Mouse (Mus musculus) lung, postnatal 36 days (tissue): ENCODE data around the gene Snx4.
"Not testable (repeated sequence)": the region's sequence is repeated elsewhere in the genome, so short reads cannot be mapped to it uniquely, and the experiment has no call there.

Source experiments
- DNase-seq: peaks from one replicate; pipeline ENCODE4 v3.0.0; 2022; ENCODE audit warnings: mixed read lengths

The Snx4 gene

DNA sequence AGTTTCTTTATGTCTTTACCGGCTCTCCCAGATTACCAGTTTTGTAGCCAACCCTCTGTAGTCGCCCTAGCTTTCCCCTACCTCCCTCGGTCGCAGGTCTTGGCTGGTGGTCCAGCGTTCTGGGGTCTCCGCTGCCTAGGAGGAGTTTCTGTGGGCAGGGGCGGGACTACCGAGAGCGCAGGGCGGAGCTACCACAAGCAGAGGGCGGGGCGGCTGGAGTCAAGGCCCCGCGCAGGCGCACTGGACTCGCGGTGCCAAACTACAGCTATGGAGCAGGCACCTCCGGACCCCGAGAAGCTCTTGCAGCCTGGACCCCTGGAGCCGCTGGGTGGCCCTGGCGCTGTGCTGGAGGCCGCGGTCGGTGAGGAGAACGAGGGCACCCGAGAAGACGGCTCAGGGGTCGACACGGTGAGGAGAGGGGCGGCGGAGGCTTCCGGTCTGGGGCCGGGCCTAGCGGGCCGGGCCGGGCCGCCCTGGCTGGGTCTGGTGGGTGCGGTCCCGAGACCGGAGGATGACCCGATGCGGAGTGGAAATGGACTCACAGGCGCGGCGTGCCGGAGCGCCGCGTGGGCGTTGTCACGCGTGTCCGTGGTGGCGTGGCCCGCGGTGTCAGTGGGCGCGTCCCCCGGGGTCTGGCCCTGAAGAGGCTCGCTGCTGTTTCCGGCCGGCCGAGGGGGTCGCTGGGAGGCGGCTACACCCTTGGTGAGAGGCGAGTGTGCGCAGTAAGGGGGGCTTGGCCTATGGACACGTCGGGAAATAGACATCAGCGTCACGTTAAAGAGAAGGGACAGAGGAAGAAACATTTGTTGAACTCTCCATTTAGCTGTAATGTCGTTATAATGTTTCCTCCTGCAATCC, at the start of gene Snx4:
Snx4 (plus strand) TSS at position 249 of the 858 bp plus-strand sequence.
- peak; percentile 96 for DNase-seq

DNA sequence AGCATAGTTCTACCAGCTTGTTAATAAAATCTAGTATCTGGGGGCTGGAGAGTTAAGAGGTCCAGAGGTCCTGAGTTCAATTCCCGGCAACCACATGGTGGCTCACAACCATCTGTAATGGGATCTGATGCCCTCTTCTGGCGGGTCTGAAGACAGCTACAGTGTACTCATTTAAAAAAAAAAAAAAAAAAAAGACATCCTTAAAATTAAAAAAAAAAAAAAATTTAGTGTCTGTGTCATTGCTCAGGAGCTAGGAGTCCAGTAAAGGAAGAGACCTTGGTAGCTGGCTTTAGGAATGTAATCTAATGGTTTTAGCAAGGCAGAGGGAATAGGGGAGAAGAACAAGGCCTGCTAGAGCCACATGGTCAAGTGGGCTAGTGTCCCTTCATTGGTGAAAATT, 40.4 kb upstream of the Snx4 start:
- no peak for DNase-seq

DNA sequence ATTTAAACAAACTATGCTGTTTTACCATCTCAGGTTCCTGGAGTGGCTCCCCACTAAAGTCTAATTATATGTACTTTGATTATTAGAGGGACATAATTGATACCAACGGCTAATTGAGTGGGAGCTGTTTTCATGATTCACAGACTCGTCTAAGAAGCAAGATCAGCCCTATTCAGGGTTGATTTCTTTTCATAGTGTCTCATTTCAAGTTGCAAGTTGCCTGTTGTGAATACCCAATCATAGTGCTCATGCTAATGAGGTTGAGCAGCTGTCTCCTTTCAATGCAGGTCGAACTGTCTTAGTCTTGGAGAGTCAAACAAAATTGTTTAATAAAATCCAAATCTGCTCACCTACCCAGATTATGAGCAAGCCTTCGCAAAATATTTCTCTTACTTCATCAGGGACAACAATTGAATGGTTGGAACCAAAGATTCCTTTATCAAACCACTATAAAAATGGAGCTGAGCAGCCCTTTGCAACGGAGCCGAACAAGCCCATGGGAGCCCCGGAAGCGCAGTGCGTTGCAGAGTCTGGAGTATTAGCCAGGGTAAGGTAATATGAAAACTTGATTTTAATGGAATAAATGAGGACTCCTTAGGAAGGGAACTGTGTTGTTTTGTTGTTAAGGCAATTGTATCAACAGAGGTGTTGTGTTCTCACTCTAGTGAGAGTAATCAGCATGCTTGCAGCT, 34.8 kb upstream of the Snx4 start:
- DNase-seq, result no peak

DNA sequence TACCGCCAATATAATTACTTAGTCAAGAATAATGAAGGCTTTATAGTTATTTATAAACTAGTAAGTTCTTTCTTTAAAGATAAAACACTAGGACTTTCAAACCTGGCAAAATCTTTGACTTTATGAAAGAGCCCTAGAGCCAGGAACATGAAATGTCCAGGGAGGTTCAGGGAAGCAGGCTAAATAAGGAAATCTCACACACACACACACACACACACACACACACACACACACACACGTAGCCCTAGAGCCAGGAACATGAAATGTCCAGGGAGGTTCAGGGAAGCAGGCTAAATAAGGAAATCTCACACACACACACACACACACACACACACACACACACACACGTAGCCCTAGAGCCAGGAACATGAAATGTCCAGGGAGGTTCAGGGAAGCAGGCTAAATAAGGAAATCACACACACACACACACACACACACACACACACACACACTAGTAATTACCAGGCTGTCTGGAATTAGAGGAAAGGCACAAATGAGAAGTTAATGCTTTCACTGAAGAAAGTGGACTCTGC, 33.6 kb upstream of the Snx4 start:
- not testable (repeated sequence) for DNase-seq

DNA sequence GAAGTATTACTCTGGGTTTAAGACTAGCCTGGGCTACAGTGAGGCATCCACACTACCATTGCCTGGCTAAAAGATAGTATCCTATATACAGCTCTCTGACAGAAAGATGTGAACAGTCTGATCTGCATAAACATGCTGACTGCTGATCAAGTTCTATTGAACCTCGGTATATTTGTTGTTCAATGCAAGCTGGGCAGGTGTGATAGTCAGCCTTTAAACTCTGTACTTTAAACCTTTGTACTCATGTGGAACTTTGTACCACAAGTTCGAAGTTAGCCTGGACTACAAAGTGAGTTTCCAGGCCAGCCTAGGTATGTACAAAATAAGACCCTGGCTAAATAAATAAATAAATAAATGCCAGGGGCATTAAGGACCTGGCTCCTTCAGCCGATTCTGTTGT, 28.8 kb upstream of the Snx4 start:
- no peak for DNase-seq

DNA sequence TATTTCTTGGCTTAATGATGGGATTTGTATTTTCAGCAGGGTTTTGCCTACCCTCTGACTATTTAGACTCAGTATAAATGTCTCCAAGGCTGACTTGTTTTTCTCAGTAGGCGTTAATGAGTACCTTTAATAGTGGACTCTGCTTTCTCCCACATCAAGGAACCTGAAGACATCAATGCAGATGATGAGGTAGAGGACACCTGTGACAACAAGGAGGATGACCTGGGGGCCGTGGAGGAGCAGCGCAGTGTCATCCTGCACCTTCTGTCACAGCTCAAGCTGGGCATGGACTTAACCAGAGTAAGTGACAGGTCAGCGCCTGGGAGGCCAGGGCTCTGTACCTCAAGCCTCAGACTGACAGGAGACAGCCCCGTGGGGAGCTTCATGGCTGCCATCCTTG, 26.9 kb upstream of the Snx4 start:
- no peak for DNase-seq

DNA sequence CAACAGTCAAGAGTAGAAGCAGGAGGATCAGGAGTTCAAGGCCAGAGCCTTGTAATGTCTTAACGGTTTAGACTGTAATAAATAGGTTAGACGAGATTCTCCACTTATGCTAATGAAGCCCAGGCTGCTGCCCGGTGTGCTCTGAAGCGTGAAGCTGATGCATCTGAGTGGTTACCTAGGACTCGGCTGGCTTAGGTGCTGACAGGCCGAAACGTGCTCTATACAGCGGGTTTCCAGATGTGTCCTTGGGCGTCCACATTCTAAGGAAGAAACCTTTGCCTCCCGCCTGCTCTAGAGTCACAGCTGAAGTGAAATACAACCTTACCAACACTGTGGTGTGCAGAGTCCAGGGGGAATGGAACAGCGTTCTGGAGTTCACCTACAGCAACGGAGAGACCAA, 17.1 kb upstream of the Snx4 start:
- DNase-seq, result no peak

DNA sequence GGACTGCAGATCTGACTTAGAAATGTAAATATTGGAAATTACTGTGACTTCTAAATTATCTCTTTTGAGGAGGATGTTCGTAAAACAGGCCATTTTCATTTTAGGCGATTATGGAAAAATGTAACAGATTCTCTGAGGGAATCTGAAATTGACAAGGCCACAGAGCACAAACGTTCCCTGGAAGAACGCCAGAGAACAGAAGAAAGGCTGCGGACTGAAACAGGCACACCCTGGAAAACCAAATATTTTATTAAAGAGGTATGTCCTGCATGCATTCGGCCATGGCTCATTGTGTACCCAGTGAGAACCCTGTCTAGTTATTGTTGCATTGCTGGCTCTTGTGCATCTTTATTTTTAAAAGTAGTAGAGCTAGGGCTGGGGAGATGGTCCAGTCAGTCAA, 15.1 kb upstream of the Snx4 start:
- peak; percentile 29 for DNase-seq

DNA sequence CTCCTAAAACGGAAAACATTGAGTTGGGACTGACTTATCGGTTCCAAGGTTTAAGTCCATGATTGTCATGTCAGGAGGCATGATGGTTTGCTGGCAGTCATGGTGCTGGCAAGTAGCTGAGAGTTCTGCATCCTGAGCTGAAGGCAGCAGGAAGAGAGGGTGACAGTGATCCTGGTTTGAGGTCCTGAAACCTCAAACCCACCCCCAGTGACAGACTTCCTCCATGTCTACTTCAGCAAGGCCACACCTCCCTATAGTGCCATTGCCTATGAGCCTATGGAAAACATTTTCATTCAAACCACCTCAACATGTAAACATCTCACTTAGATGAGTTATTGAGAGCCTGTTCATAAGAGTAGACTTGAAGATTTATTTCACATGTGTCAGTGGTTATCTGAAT, 11.9 kb upstream of the Snx4 start:
- DNase-seq, result no peak

DNA sequence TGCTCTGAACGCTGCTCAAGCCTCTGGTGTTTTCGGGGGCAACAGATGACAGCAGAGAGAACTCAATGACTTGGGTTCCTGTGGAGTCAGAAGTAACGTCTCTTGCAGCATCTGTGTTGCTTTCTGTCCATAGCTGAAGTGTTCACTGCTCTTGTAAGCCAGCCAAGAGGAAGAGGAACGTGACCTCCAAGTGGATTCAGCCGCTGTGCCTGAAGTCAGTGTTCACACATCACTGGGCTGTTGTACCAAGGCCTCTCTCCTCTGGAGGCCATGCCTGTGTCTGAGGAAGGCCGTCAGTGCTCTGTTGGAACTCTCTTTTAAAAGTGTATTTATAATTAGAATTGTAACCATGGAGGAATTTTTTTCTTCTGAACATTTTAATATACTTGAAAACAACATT, 9.2 kb upstream of the Snx4 start:
- no peak for DNase-seq

DNA sequence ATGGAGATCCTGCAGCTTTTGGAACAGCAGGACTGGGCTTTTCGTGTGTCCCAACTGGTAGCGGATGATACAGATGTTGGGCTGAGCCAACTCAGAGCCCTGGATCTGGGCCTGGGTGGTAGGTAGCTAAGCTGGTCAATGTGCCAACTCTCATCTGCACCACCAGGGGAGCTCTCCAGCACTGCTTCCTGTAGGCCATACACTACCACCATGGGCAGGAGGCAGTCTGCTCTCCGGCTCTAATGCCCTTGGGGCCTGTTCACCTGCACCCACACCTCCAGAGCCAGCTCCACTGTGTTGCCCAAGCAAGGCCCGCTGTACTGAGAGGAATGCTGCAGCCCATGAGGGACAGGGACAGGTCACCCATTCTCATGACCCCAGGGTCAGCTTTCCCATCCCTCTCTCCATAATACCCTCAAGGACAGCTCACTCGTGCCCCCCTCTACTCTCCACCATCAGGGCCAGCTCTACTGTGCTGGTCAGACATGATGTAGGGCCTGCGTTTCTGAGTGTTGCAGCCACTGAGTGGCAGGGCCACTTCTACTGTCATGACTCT, 7.0 kb upstream of the Snx4 start:
- peak; percentile 13 for DNase-seq

DNA sequence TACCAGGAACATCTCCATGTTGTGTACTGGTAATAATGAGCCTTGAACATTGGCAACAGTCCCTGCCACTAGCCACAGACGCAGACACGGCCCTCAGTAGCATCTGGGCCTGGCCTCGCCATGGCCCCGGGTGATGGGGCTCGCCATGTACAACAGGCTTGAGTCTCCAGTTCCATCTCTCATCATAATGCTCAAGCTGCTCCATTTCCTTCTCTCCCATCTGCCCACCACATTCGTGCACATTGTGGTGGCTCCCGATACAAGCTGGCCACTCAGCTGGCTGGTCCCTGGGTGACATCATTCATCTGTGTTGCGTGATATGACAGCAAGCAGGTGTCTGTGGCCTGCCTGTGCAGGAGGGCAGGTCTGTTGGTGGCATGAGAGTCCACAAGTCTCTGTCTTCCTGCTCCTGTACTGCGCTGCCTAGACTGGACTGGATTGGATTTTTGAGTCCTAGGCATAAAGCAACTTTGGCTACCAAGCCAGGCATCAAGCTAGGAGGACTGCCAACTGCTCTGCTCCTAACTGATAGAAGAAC, 6.2 kb upstream of the Snx4 start:
- DNase-seq, result no peak

DNA sequence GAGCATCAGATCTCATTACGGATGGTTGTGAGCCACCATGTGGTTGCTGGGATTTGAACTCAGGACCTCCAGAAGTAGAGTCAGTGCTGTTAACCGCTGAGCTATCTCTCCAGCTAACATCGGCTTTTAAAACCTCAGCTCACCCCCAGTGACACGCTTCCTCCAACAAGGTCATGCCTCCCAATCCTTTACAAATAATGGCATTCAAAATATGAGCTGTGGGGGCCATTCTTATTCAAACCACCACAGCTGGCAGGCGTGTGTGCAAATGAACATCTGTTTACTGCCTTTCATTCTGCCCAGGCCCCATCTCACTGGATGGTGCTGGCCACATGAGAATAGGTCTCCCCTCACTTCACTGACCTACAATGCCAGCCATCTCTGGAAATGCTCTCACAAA, 4.7 kb upstream of the Snx4 start:
- DNase-seq, result no peak

DNA sequence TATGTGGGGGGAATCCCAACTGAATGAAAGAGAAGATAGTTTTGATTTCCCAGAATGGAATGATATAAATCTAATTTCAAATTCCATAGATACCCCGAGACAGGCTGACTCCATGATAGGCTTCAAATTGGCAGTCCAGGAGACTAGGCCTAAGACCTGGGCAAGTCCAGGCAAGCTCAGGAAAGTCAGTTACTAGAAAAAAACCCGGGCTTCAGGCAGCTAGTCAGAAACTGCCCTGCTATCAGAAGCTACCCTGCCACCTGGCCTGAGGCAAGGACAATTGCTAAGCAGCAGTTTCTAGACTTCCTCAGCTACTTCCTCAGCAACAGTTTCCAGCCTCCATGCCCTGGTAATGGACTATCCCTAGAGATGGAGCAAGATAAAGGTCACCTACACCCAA, 4.2 kb upstream of the Snx4 start:
- no peak for DNase-seq

DNA sequence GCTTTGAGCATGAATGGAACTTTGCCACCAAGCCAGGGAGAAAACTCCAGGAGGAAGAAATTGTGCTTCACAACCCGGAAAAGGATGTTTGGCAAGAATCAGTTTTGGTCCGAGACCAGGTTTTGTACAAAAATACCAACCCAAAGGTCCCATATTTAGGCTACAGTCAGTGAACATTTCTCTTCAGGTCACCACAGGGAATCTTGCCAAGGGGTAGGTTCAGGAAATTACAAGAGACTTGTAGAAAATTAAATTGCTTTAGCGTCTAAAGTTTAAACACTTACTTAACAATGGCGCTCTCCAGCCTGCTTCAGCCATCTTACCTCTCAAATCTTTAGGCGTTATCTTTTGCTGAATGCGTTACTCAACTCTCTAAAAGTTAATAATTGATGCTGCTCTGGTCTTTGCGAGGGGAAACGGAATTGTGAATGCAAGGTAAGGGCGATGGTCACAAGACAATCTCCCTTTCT, 556 bp upstream of the Snx4 start:
- DNase-seq, result peak; percentile 66

DNA sequence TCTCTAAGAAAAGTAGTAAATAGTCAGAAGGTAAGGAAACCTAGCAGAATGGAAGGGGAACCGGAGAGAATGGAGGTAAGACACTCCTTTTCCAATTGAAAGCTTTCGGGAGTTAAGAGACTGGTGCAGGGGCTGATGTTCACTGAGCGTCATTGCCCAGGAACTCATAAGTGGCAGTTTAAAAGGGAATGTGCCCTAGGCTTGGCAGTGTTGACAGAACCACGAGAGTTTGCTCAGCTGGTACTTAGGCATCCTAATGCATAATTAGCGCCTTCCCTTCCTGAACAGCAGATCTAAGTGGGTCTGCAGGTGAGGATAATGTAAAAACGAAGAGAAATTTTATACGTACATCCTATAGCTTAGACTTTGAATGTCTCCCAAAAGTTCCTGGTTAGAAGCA, 4.4 kb downstream of the Snx4 start:
- peak; percentile 80 for DNase-seq

DNA sequence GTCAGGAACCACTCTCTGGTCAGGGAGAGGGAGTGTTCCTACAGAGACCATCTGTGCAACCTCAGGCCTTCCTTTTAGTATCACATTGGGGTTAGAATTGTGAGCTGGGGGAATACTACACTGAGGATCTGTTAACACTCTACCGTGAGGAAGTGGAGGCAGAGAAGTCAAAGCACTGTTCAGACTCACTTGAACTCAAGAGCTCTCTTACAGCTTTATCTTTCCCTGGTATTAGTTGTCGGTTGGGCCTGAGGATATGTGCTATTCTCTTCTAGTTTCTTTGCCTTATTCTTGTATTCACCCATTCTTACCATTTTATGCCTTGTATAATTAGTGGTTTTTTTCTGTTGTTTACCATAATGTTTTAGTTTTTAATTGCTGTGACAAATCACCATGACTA, 7.3 kb downstream of the Snx4 start:
- DNase-seq, result peak; percentile 35

DNA sequence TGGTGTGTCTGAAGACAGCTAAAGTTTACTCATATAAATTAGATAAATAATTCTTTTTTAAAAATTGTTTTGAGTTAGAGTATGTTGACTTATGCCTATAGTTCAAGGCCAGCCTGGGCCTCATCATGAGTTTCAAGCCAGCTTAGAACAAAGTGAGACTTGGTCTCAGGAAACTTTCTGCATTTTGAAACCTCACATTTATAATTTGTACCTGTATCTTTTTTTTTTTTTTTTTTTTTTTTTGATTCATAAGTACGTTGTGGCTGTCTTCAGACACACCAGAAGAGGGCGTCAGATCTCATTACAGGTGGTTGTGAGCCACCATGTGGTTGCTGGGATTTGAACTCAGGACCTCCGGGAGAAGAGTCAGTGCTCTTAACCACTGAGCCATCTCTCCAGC, 8.6 kb downstream of the Snx4 start:
- no peak for DNase-seq

DNA sequence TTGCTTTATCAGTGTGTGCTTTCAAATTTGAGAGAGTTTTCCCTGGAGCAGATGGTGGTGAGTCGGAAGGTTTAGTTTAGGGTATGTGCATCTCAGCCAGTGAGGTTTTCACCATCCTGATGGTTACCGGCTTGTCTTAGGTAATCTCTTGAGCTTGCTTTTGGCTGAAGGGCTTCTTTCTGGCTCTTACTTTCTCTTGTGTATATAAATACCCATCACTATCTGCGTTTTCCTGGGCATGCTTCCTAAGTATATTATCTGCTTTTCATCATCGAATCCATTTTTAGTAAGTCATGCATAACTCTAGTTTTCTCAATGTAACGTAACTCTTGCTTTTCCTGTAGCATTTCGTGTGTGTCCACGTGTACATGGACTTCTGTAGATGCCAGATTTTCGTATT, 9.6 kb downstream of the Snx4 start:
- no peak for DNase-seq

DNA sequence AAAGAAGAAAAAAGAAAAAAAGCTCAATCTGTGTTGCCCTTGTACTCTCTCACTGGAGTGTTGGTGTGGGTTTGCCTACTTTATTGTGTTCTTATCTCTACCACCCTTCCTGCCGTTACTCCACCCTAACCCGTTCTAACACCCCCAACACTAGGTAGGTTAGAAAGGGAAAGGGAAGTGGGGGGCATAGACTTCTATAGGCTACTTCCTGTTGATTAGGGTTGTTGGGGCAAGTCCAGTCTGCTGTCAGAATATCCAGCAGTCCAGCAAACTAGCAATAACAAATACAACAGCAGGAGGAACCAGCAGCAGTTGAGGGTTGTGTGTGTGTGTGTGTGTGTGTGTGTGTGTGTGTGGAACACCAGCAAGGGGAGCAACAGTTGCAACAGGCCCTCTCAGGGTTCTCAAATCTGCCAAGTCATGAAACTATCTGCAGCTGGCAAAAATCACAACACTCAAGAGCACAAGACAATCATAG, 10.4 kb downstream of the Snx4 start:
- DNase-seq, result peak; percentile 55

DNA sequence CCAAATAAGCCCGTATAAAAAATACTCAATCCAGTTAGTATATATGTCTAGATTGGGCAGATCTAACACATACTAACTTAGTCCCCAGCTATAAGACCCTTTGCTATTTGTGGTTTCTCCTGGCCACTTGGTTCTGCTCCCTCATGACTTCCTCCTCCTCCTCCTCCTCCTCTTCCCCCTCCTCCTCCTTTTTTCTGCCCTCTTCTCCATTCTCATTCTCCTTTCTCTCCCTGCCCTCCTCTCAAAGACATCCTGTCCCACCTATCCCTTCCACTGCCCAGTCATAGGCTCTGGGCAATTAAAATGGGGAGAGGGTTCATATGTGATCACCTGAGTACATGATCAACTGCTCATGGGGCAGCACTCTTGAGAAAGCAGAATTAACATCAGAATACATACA, 10.9 kb downstream of the Snx4 start:
- DNase-seq, result no peak

DNA sequence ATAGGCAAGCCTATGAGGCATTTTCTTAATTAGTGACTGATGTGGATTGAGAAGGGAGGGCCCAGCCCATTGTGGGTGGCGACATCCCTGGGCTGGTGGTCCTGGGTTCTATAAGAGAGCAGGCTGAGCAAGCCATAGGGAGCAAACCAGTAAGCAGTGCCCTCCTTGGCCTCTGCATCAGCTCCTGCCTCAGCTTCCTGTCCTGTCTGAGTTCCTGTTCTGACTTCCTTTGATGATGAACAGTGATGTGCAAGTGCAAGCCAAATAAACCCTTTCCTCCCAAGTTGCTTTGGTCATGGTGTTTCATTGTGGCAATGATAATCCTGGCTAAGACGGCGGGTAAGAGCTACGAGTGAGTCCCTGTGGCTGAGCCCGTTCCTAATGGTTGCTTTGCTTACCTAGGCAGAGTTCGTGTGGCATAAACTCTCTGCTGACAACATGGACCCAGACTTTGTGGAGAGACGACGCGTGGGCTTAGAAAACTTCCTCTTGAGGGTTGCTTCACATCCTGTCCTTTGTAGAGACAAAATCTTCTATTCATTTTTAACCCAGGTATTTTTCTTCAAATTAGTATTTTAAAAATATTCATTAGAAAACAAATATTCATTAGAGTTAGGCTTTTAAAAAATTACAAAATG, 16.5 kb downstream of the Snx4 start:
- no peak for DNase-seq

DNA sequence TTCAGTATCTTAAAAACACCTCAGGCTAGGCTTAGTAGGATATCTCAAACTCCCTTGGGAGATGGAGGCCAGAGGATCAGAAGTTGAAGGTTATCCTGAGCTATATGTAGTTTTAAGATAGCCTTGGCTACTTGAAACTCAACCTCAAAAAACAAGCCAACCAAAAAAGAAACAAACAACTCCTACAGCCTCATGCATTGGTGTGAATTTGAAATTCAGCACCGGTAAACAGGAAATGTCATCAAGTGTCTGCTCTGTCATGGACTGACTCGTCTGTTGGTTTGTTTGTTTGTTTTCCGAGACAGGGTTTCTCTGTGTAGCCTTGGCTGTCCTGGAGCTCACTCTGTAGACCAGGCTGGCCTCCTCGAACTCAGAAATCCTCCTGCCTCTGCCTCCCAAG, 20.6 kb downstream of the Snx4 start:
- DNase-seq, result no peak
